Mouse (Mus musculus) neural tube, embryonic 13.5 days (tissue): Measurements from ENCODE around the gene Tctn1. TPM values are rescaled to one million over a fixed set of nuclear protein-coding genes. Genes with fewer than 3 reads are reported as not detected.

Source experiments
- ATAC-seq: fragments of 200-750 bp; cut with Nextera tagmentation; 2 replicates; pipeline ENCODE4 v1.8.0; 2017; ENCODE audit warnings: low read depth, mild to moderate bottlenecking, moderate TSS enrichment, moderate library complexity
- H3K27ac ChIP-seq: fragments of 300-500 bp; sonication (generic); replicated peaks from 2 replicates; pipeline ENCODE4 v1.5.1; 2015; ENCODE audit warnings: moderate library complexity, mild to moderate bottlenecking, inconsistent platforms
- H3K27me3 ChIP-seq: fragments of 300-500 bp; sonication (generic); 2 replicates; pipeline ENCODE4 v1.6.1; 2015; ENCODE audit warnings: mild to moderate bottlenecking, inconsistent platforms
- H3K36me3 ChIP-seq: fragments of 300-500 bp; sonication (generic); 2 replicates; pipeline ENCODE4 v1.6.1; 2015; ENCODE audit warnings: mild to moderate bottlenecking, inconsistent platforms
- H3K4me1 ChIP-seq: fragments of 300-500 bp; sonication (generic); replicated peaks from 2 replicates; pipeline ENCODE4 v1.6.1; 2015; ENCODE audit warnings: inconsistent platforms
- H3K4me2 ChIP-seq: fragments of 300-500 bp; sonication (generic); 2 replicates; pipeline ENCODE4 v1.6.1; 2015; ENCODE audit warnings: inconsistent platforms, mild to moderate bottlenecking, moderate library complexity
- H3K4me3 ChIP-seq: fragments of 300-500 bp; sonication (generic); 2 replicates; pipeline ENCODE4 v1.5.1; 2015; ENCODE audit warnings: mild to moderate bottlenecking, inconsistent platforms
- H3K9ac ChIP-seq: fragments of 300-500 bp; sonication (generic); 2 replicates; pipeline ENCODE4 v1.6.1; 2015; ENCODE audit warnings: moderate library complexity, mild to moderate bottlenecking, inconsistent platforms
- H3K9me3 ChIP-seq: fragments of 300-500 bp; sonication (generic); 2 replicates; pipeline ENCODE4 v1.6.1; 2016; ENCODE audit warnings: inconsistent platforms
- WGBS: fragments of 180-500 bp; shearing (Covaris S2); methylation state at CpG from one replicate; pipeline ENCODE4 v1.1.7; 2015; 5-methylcytosine and 5-hydroxymethylcytosine counted together
- polyA plus RNA-seq: library from polyadenylated mRNA; unstranded; fragments of >200 nt; fragmentation: Nextera tagmentation; extraction: Ambion mirVana; gene quantifications from 2 replicates; pipeline ENCODE4 v1.2.1, GENCODE M21; 2015

Tctn1 gene
- polyA plus RNA-seq, 1 experiment from 2014 or later = 4.8 TPM

- no peak overlapping the region for H3K4me3 ChIP-seq
- H3K27me3 ChIP-seq = no peaks in the 10 kb centered on the region
- no peak for ATAC-seq
- no peaks in the 10 kb centered on the region for H3K9me3 ChIP-seq
- WGBS = 98% methylated on average over 2 of the region's 2 CpGs
- H3K9ac ChIP-seq = no peak overlapping the region
- H3K4me2 ChIP-seq = no peak overlapping the region
- no peak overlapping the region for H3K27ac ChIP-seq
- H3K4me1 ChIP-seq = peaks cover 29% of the 10 kb centered on the region
- H3K36me3 ChIP-seq = no peaks in the 10 kb centered on the region; the same call in 1 of the 2 replicates
These were observed 1.7 kb upstream of the Tctn1 start for GRCm38 (mm10) chr5:122265942-122266341.

GRCm38 (mm10) chr5:122265187-122265586 is 927 bp upstream of the Tctn1 start:
- no peaks in the 10 kb centered on the region for H3K9me3 ChIP-seq

DNA sequence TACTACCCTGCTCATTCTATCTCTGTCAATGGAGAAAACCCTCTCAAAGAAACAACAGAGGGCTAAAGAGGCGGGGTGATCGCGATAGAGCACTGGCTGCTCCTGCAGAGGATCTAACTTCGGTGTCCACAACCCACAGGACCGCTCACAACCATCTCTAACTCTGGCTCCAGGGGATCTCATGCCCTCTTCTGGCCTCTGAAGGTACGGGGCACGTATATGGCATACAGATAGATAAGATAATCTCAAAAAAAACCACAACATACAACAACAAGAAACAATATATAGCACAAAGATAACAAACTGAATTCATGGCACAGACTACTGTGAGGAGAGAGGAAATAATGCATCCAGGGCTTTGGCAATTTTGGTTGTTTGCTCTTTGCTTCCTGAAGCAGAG is 2.2 kb downstream of the Tctn1 start:
- Histone ChIP-seq H3K27ac (no peak overlapping the region), H3K36me3 (peaks cover 37% of the 10 kb centered on the region), H3K9me3 (no peaks in the 10 kb centered on the region), H3K9ac (0 out of 2 replicates have a peak overlapping the region, but pooled peaks have one; percentile 19), H3K4me2 (no peak overlapping the region), H3K4me3 (no peak overlapping the region), H3K4me1 (peaks cover 35% of the 10 kb centered on the region), H3K27me3 (no peaks in the 10 kb centered on the region)
- WGBS = 48% methylated on average over 7 of the region's 7 CpGs
- ATAC-seq = no peak

More at GRCm38 (mm10) chr5:122265187-122265586, 927 bp upstream of the Tctn1 start:
- Histone ChIP-seq H3K27me3 (no peaks in the 10 kb centered on the region), H3K4me2 (no peak overlapping the region), H3K4me1 (peaks cover 35% of the 10 kb centered on the region), H3K4me3 (no peak overlapping the region), H3K36me3 (peaks cover 7% of the 10 kb centered on the region), H3K9ac (no peak overlapping the region), H3K27ac (no peak overlapping the region)
- WGBS = 72% methylated on average over 3 of the region's 3 CpGs
- ATAC-seq = no peak

- peaks cover 72% of the 10 kb centered on the region for H3K36me3 ChIP-seq
- no peaks in the 10 kb centered on the region for H3K9me3 ChIP-seq
- no peak for ATAC-seq
- no peaks in the 10 kb centered on the region for H3K27me3 ChIP-seq
- no peak overlapping the region for H3K4me3 ChIP-seq
- no peak overlapping the region for H3K9ac ChIP-seq
- H3K27ac ChIP-seq = no peak overlapping the region
- 84% methylated on average over 6 of the region's 6 CpGs for WGBS
- H3K4me1 ChIP-seq = peaks cover 27% of the 10 kb centered on the region
- H3K4me2 ChIP-seq = no peak overlapping the region
These were observed 6.1 kb downstream of the Tctn1 start for GRCm38 (mm10) chr5:122258027-122258741.

- no peaks in the 10 kb centered on the region for H3K27me3 ChIP-seq
- H3K36me3 ChIP-seq = peaks cover 86% of the 10 kb centered on the region
- H3K4me2 ChIP-seq = no peak overlapping the region
- WGBS = 70% methylated on average over 17 of the region's 17 CpGs
- no peak overlapping the region; the same call in 1 of the 2 replicates for H3K27ac ChIP-seq
- no peak overlapping the region for H3K4me3 ChIP-seq
- no peaks in the 10 kb centered on the region for H3K9me3 ChIP-seq
- no peak overlapping the region for H3K9ac ChIP-seq
- no peaks in the 10 kb centered on the region for H3K4me1 ChIP-seq
- ATAC-seq = no peak
These were observed 12.2 kb downstream of the Tctn1 start for GRCm38 (mm10) chr5:122251895-122252606.

- Histone ChIP-seq H3K36me3 (peaks cover 73% of the 10 kb centered on the region), H3K4me2 (no peak overlapping the region), H3K4me1 (peaks cover 7% of the 10 kb centered on the region), H3K4me3 (no peak overlapping the region), H3K27me3 (no peaks in the 10 kb centered on the region), H3K27ac (no peak overlapping the region), H3K9me3 (no peaks in the 10 kb centered on the region), H3K9ac (no peak overlapping the region)
- 87% methylated on average over 4 of the region's 4 CpGs for WGBS
- ATAC-seq = no peak
These were observed 15.0 kb downstream of the Tctn1 start for GRCm38 (mm10) chr5:122249281-122249680.

- WGBS = 96% methylated on average over 7 of the region's 7 CpGs
- Histone ChIP-seq H3K27me3 (no peaks in the 10 kb centered on the region), H3K4me3 (no peak overlapping the region), H3K9ac (no peak overlapping the region), H3K4me2 (no peak overlapping the region), H3K9me3 (no peaks in the 10 kb centered on the region), H3K4me1 (peaks cover 17% of the 10 kb centered on the region), H3K27ac (no peak overlapping the region), H3K36me3 (peaks cover 63% of the 10 kb centered on the region)
- ATAC-seq = no peak
These were observed 16.3 kb downstream of the Tctn1 start for GRCm38 (mm10) chr5:122247934-122248333.

DNA sequence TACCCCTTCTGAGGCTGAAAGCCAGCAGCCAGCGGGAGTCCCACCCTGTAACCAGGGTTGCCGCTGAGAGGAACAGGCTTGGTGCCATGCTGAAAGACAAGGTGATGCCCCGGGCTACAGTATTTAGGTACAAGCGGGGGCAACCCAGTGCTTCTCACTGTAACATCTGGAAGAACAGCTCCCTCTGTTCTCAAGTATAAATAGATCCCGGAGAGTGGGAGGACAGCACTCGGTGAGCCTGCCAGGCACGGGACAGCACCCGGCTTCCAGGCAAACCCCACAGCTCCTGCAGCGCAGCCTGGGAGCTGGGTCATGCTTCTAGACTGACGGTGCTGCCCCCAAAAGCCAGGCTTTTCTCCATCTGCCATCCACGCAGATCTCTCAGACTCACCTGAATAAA is 16.7 kb downstream of the Tctn1 start:
- WGBS = 88% methylated on average over 11 of the region's 11 CpGs
- H3K4me1 ChIP-seq = peaks cover 17% of the 10 kb centered on the region
- peaks cover 59% of the 10 kb centered on the region for H3K36me3 ChIP-seq

DNA sequence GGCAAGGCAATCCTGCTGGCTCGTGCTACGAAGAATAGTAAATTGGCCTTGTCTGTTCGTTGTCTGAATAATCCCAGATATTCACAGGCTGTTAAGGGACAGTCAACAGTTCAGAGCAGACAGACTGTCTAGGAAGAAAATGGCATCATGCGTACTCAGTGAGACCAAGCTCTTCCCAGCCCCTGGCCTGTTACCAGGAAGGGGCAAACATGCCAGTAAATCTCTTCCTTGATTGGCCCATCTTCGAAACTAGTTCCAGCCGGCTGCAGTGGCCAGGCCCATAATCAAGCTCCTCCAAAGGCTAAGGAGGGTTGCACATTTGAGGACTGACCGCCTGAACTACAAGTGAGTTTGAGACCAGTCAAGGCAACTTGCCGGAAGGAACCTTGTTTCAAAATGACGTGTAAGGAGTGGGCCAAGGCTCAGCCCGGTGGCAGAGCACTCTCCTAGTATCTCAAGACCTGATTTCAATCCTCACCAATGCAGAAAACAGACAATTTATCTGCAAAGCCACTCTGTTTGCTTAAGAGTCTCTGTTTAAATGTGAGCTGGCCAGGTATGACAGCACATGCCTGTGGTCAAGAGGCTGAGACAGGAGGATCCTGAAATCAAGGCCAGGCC is 17.6 kb downstream of the Tctn1 start:
- Histone ChIP-seq H3K27me3 (no peaks in the 10 kb centered on the region), H3K4me1 (peaks cover 17% of the 10 kb centered on the region), H3K4me2 (no peak overlapping the region), H3K9me3 (no peaks in the 10 kb centered on the region), H3K36me3 (peaks cover 66% of the 10 kb centered on the region), H3K4me3 (no peak overlapping the region), H3K9ac (no peak overlapping the region), H3K27ac (no peak overlapping the region)
- no peak for ATAC-seq
- WGBS = 84% methylated on average over 10 of the region's 10 CpGs

More for the DNA sequence above, 16.7 kb downstream of the Tctn1 start:
- no peak for ATAC-seq
- H3K9ac ChIP-seq = no peak overlapping the region
- no peak overlapping the region for H3K4me3 ChIP-seq
- H3K4me2 ChIP-seq = no peak overlapping the region
- H3K27ac ChIP-seq = no peak overlapping the region
- H3K27me3 ChIP-seq = no peaks in the 10 kb centered on the region
- no peaks in the 10 kb centered on the region for H3K9me3 ChIP-seq

DNA sequence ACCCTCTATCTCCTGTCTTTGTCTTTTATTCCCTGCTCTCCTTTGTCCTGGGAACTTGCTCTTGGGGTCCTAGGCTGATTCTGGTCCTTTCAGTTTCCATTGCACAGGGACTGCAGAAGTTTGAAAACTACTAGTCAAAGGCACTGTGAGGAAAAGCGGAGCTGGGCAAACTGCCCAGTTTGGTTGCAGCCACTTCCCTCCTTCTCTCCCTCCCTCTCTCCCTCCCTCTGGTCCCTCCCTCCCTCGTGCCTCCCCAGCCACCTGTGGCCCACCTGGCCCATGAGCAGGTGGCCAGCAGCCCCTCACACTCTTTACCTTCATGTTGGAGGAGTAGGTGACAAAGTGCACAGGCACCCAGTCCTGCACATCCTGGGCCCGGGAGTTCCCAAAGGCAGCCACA is 19.1 kb downstream of the Tctn1 start:
- Histone ChIP-seq H3K4me1 (peaks cover 17% of the 10 kb centered on the region), H3K27me3 (no peaks in the 10 kb centered on the region), H3K27ac (no peak overlapping the region), H3K9me3 (no peaks in the 10 kb centered on the region), H3K4me3 (no peak overlapping the region), H3K36me3 (peaks cover 62% of the 10 kb centered on the region), H3K4me2 (no peak overlapping the region), H3K9ac (no peak overlapping the region)
- 68% methylated on average over 3 of the region's 3 CpGs for WGBS
- ATAC-seq = no peak

- Histone ChIP-seq H3K4me3 (no peak overlapping the region), H3K36me3 (peaks cover 51% of the 10 kb centered on the region), H3K4me2 (no peak overlapping the region), H3K27me3 (no peaks in the 10 kb centered on the region), H3K9ac (no peak overlapping the region), H3K27ac (peak overlapping the region; percentile 65), H3K4me1 (peaks cover 17% of the 10 kb centered on the region), H3K9me3 (no peaks in the 10 kb centered on the region)
- WGBS = 62% methylated on average over 17 of the region's 17 CpGs
- no peak for ATAC-seq
These were observed 20.3 kb downstream of the Tctn1 start for GRCm38 (mm10) chr5:122243781-122244523.
